Mouse (Mus musculus): ENCODE data around the gene D6Ertd527e.

DNA sequence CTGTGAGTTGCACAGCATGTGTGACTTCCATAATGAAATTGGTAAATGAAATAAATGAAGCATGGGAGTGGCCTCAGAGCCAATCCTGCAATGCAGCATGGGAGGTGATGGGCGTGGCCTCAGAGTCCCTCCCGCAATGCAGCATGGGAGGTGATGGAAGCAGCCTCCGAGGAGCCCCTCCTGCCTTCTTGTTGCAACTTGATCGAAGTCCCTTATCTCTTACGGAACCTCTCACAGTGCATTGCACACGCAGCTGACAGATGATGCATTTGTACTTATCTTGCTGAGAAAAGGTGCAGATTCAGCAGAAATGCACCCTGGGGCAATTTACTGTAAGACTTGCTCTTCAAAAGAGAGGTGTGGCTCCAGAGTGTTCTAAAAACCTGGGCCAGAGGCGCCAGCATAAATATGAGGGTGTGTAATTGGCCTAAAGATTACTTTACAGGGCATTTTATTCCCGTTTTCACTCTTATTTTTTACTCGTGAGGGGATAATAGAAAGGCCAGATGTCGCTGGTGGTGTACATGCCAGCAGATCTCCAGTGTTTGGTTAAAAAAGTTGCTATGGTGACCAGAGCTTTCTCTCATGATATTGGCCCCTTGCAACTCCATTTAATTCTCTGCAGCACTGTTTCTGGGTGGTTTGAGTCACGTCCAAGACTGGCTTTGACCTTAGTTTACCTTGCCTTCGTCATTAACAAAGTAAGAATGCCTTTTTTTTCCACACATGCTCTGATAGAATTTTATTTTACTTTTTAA lies 35.4 kb downstream of the D6Ertd527e start:
- TF ChIP-seq CTCF (IDR thresholded peaks at IDR 0.05; ENCODE audit: low read depth, low read length) (no peak), POLR2A (IDR thresholded peaks at IDR 0.05; ENCODE audit: extremely low read depth, insufficient read depth, low read length) (no peak)
